Mouse (Mus musculus) left cerebral cortex, postnatal 25 days (tissue): Measurements from ENCODE around the gene Nanog. TPM values are rescaled to one million over a fixed set of nuclear protein-coding genes. Genes with fewer than 3 reads are reported as not detected.

Source experiments
- DNase-seq, 2 experiments: peaks; one replicate each; pipeline ENCODE4 v3.0.0; 2022; ENCODE audit warnings: low spot score in 2 of 2, mixed read lengths in 1 of 2
- intact Hi-C: fragments of 180-260 bp; cut with DNase I; formaldehyde crosslinking; loops from one replicate; pipeline ENCODE4 v1.15.1; 2025
- total RNA-seq, 2 experiments: library from RNA; stranded (reverse); gene quantifications; 2 replicates each; pipeline ENCODE4 v1.2.3; 2021

Nanog gene
- total RNA-seq, 2 experiments from 2014 or later: 0.16 TPM; not detected in 1

- intact Hi-C loops: no loop called here
Measured at GRCm38 (mm10) chr6:122755913-122756312, 48.6 kb downstream of the Nanog start.

GRCm38 (mm10) chr6:122758732-122759131, 51.4 kb downstream of the Nanog start:
- intact Hi-C loops: no loop called here
- DNase-seq: peak in 1 of 2 experiments; percentile 25

More at GRCm38 (mm10) chr6:122755913-122756312, 48.6 kb downstream of the Nanog start:
- no peak for DNase-seq

- intact Hi-C loops: loop anchor here (5.0 kb wide), 1 partner anchor 41 kb away; the partner anchor contains the start of gene Slc2a3
- DNase-seq: peak; percentile 81 to 93
Measured at GRCm38 (mm10) chr6:122761011-122761599, 53.8 kb downstream of the Nanog start.

- DNase-seq: no peak
- intact Hi-C loops: loop anchor here (5.0 kb wide), 1 partner anchor 40 kb away; the partner anchor contains the start of gene Slc2a3
Measured at GRCm38 (mm10) chr6:122761901-122762300, 54.6 kb downstream of the Nanog start.

- intact Hi-C loops: loop anchor here (5.0 kb wide), 1 partner anchor 40 kb away; the partner anchor contains the start of gene Slc2a3
- no peak for DNase-seq
Measured at GRCm38 (mm10) chr6:122762480-122762879, 55.2 kb downstream of the Nanog start.

DNA sequence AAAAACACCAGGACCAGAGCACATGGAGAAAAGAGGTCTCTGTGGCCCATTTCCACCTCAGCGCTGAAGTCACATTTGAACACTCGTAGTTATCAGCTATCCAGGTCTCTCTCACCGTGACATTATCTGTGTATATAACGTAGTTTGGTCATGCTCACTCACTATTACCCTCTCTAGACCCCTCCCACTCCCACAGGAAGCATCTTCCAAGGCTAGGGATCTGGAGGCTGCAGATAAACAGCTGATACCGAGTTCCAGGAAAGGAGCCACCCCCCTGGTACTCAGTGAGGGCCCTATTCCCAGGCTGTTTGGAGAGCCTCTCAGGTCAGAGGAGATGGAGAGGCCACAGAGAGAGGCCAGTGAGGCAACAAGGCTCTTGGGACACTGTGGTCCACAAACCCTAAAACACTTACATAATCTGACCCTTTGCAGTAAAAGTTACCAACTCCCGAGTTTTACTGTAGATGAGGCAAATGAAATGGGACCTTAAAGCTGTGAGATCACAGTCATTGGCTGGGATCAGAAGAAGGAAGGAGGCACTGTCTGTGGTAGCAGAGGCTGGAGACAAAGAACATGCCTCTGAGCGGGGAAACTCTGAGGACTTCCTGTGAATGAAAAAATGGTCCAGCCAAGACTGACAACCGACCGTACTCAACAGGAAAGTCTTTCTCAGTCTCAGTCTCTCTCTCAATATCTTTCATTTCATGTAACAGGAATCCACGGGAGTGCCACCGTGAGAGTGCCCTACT, 55.8 kb downstream of the Nanog start:
- intact Hi-C loops: loop anchor here (5.0 kb wide), 1 partner anchor 39 kb away; the partner anchor contains the start of gene Slc2a3
- no peak for DNase-seq

DNA sequence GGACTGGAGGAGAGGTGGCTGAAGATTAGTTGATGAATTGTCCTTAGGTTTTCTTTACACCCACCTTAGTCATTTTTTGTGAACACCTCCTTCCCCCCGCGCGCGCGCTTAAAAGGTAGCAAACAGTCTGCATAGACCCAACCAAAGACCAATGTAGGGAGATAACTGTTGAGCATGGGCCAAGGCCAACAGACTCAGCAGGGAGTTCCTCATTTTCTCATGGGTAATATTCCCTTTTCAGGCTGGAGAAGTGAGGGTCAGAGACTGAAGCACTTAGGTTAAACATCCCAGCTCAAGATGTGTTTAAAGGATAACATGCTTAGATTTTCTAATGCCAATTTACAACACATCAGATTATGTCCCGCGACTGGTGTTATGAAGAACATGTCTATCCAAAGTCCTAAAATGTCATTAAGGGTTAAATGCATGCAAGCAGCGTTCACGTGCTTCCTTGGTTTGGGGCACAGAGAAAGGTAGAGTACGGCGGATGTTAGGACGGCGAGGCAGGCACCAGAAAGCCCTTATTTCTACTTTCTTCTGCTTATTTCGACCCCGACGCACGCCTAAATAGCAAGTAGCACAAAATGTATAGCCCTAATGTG, 56.7 kb downstream of the Nanog start:
- DNase-seq: peak in 1 of 2 experiments; percentile 14
- intact Hi-C loops: loop anchor here (1.0 to 5.0 kb wide), 3 partner anchors 22 to 63 kb away; partner anchors contain the start of gene Slc2a3

Other genes with a start within 250 kb of the Nanog start
- 10 to 100 TPM; 84.1 to 91.8 TPM for gene Rimklb, start 208.7 kb upstream of the Nanog start, total RNA-seq
- 1 to 10 TPM in 1 of 2 experiments, under 1 TPM in 1; 0.32 to 1.2 TPM for gene Mfap5, start 201.6 kb upstream of the Nanog start, total RNA-seq
- gene Aicda, start 153.7 kb upstream of the Nanog start, total RNA-seq: not detected
- gene Apobec1, start 105.0 kb upstream of the Nanog start, total RNA-seq: 1 to 10 TPM; 1.0 to 1.4 TPM
- gene Gdf3, start 97.4 kb upstream of the Nanog start, total RNA-seq: not detected
- not detected for gene Dppa3, start 81.1 kb upstream of the Nanog start, total RNA-seq
- gene Slc2a3, start 94.2 kb downstream of the Nanog start, total RNA-seq: 100 to 1,000 TPM; 142 to 156 TPM
- 10 to 100 TPM; 27.1 to 28.6 TPM for gene Foxj2, start 112.4 kb downstream of the Nanog start, total RNA-seq
- under 1 TPM; 0.60 to 0.66 TPM for gene C3ar1, start 148.7 kb downstream of the Nanog start, total RNA-seq
- gene Necap1, start 167.0 kb downstream of the Nanog start, total RNA-seq: 100 to 1,000 TPM; 188 to 202 TPM
- under 1 TPM; 0.55 to 0.76 TPM for gene Clec4a1, start 214.4 kb downstream of the Nanog start, total RNA-seq
- gene Clec4a3, start 245.0 kb downstream of the Nanog start, total RNA-seq: 1 to 10 TPM; 1.1 to 1.7 TPM